Mouse (Mus musculus): ENCODE data around the gene Primpol.

DNA sequence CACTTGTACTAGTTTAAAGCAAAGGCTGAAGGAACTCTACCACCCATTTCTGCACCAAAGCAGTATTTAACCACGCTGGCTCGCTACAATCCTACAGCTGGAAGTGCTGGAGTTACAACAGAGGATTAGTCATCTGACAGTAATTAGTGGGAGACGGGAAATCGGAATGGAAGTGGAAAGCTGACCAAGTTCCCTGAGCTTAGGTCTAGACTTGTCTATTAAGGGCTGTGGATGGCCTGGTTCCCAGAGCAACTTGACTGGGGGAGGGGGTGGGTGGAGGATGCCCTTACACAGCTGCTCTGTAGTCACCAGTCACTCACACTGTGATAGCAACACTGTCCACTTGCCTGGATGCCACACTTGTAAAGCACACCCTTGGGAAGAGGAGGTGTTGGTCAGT lies 3.6 kb downstream of the Primpol start:
- no peak for TF ChIP-seq CTCF (IDR thresholded peaks at IDR 0.05; ENCODE audit: borderline replicate concordance, insufficient read depth, low read depth, low read length)
- no peak for TF ChIP-seq POLR2A (IDR thresholded peaks at IDR 0.05; ENCODE audit: borderline replicate concordance, insufficient read depth, low read length)

Measured in cerebellum, adult 2 months (tissue).